Mouse (Mus musculus) G1E (cell line): ENCODE measurements around the gene Scarb1.

Experiments used
- CTCF ChIP-seq: IDR thresholded peaks from 2 replicates; pipeline ENCODE4 v1.5.1; 2012; ENCODE audit warnings: low read depth, low read length, inconsistent platforms, mixed read lengths
- GATA1 ChIP-seq: IDR thresholded peaks from 2 replicates; pipeline ENCODE4 v1.6.1; 2012; ENCODE audit warnings: borderline replicate concordance, low read length, inconsistent platforms, mixed read lengths
- GATA2 ChIP-seq: IDR thresholded peaks from 2 replicates; pipeline ENCODE4 v1.6.1; 2012; ENCODE audit warnings: low read depth, low read length, inconsistent platforms, borderline replicate concordance
- TAL1 ChIP-seq: conservative IDR thresholded peaks from 2 replicates; pipeline ENCODE4 v1.6.1; 2012; ENCODE audit warnings: low read depth, low read length, inconsistent platforms, mixed read lengths

- TF ChIP-seq CTCF: no peak
- TF ChIP-seq GATA1: no peak
- no peak for TF ChIP-seq TAL1
- TF ChIP-seq GATA2: no peak
These were observed 15.6 kb downstream of the Scarb1 start for GRCm38 (mm10) chr5:125325285-125325684.
